Mouse (Mus musculus) heart, embryonic 16.5 days (tissue): ENCODE data around the gene Plcb2. TPM values are rescaled to one million over a fixed set of nuclear protein-coding genes. Genes with fewer than 3 reads are reported as not detected.

Source experiments
- ATAC-seq: fragments of 200-750 bp; cut with Nextera tagmentation; replicated peaks from 2 replicates; pipeline ENCODE4 v1.8.0; 2017; ENCODE audit warnings: moderate number of reproducible peaks; ENCODE audit not compliant: insufficient read depth, low FRiP score; ENCODE audit errors: extremely low read depth
- H3K27ac ChIP-seq: fragments of 300-500 bp; sonication (generic); 2 replicates; pipeline ENCODE4 v1.5.1; 2014; ENCODE audit warnings: mild to moderate bottlenecking, low read length, control low read depth, moderate library complexity
- H3K27me3 ChIP-seq: fragments of 300-500 bp; sonication (generic); 2 replicates; pipeline ENCODE4 v1.6.1; 2014; ENCODE audit warnings: low read length, mixed read lengths; ENCODE audit not compliant: control insufficient read depth, insufficient read depth
- H3K36me3 ChIP-seq: fragments of 300-500 bp; sonication (generic); 2 replicates; pipeline ENCODE4 v1.6.1; 2014; ENCODE audit not compliant: control insufficient read depth, insufficient read depth
- H3K4me1 ChIP-seq: fragments of 300-500 bp; sonication (generic); 2 replicates; pipeline ENCODE4 v1.6.1; 2014; ENCODE audit warnings: low read length, mixed read lengths; ENCODE audit not compliant: control insufficient read depth, insufficient read depth
- H3K4me2 ChIP-seq: fragments of 300-500 bp; sonication (generic); 2 replicates; pipeline ENCODE4 v1.6.1; 2014; ENCODE audit warnings: low read depth, mild to moderate bottlenecking, control low read depth, low read length
- H3K4me3 ChIP-seq: fragments of 300-500 bp; sonication (generic); 2 replicates; pipeline ENCODE4 v1.5.1; 2014; ENCODE audit warnings: mild to moderate bottlenecking, control low read depth, low read length
- H3K9ac ChIP-seq: fragments of 300-500 bp; sonication (generic); 2 replicates; pipeline ENCODE4 v1.6.1; 2014; ENCODE audit warnings: low read length, control low read depth
- H3K9me3 ChIP-seq: fragments of 300-500 bp; sonication (generic); replicated peaks from 2 replicates; pipeline ENCODE4 v1.6.1; 2016; ENCODE audit warnings: low read length; ENCODE audit not compliant: control insufficient read depth
- WGBS: fragments of 180-500 bp; shearing (Covaris S2); extraction: QIAGEN DNeasy Blood & Tissue Kit; methylation state at CpG from one replicate; pipeline ENCODE4 v1.1.7; 2014; 5-methylcytosine and 5-hydroxymethylcytosine counted together
- polyA plus RNA-seq: library from polyadenylated mRNA; unstranded; fragments of >200 nt; fragmentation: Nextera tagmentation; extraction: Ambion mirVana; gene quantifications from 2 replicates; pipeline ENCODE4 v1.2.1, GENCODE M21; 2015

Gene Plcb2
- polyA plus RNA-seq, 1 experiment from 2014 or later, result 3.4 TPM

- 22% methylated on average over 4 of the region's 4 CpGs for WGBS
- no peaks in the 10 kb centered on the region for H3K36me3 ChIP-seq
- peaks cover 2% of the 10 kb centered on the region; the same call in 1 of the 2 replicates for H3K27me3 ChIP-seq
- peak overlapping the region; percentile 17; the same call in 1 of the 2 replicates for H3K27ac ChIP-seq
- no peak overlapping the region for H3K4me2 ChIP-seq
- ATAC-seq, result 0 out of 2 replicates have a peak, but pooled peaks have one; percentile 3
- H3K9ac ChIP-seq, result peak overlapping the region; percentile 55; the same call in 1 of the 2 replicates
- H3K4me3 ChIP-seq, result no peak overlapping the region
- peaks cover 28% of the 10 kb centered on the region for H3K4me1 ChIP-seq
- no peaks in the 10 kb centered on the region for H3K9me3 ChIP-seq
Measured at GRCm38 (mm10) chr2:118729194-118729593, 956 bp upstream of the Plcb2 start.

GRCm38 (mm10) chr2:118727911-118728310 is 327 bp downstream of the Plcb2 start:
- Histone ChIP-seq H3K27ac (no peak overlapping the region), H3K9me3 (no peaks in the 10 kb centered on the region), H3K9ac (peak overlapping the region; percentile 44), H3K27me3 (peaks cover 2% of the 10 kb centered on the region; the same call in 1 of the 2 replicates), H3K36me3 (no peaks in the 10 kb centered on the region), H3K4me1 (peaks cover 28% of the 10 kb centered on the region), H3K4me2 (peak overlapping the region; percentile 47), H3K4me3 (peak overlapping the region; percentile 27)
- WGBS, result 29% methylated on average over 9 of the region's 9 CpGs
- ATAC-seq, result no peak

GRCm38 (mm10) chr2:118726873-118727272 is 1.4 kb downstream of the Plcb2 start:
- Histone ChIP-seq H3K36me3 (no peaks in the 10 kb centered on the region), H3K4me1 (peaks cover 28% of the 10 kb centered on the region), H3K27ac (no peak overlapping the region), H3K9ac (no peak overlapping the region), H3K4me3 (no peak overlapping the region), H3K9me3 (no peaks in the 10 kb centered on the region), H3K27me3 (no peaks in the 10 kb centered on the region), H3K4me2 (no peak overlapping the region)
- ATAC-seq, result no peak
- whole genome bisulfite sequencing, result 86% methylated on average over 2 of the region's 2 CpGs

GRCm38 (mm10) chr2:118725511-118725910 is 2.7 kb downstream of the Plcb2 start:
- Histone ChIP-seq H3K9me3 (no peaks in the 10 kb centered on the region), H3K4me3 (no peak overlapping the region), H3K27ac (no peak overlapping the region), H3K4me1 (peaks cover 26% of the 10 kb centered on the region), H3K9ac (no peak overlapping the region), H3K36me3 (no peaks in the 10 kb centered on the region), H3K27me3 (no peaks in the 10 kb centered on the region), H3K4me2 (no peak overlapping the region)
- WGBS, result 84% methylated on average over 4 of the region's 4 CpGs
- no peak for ATAC-seq

DNA sequence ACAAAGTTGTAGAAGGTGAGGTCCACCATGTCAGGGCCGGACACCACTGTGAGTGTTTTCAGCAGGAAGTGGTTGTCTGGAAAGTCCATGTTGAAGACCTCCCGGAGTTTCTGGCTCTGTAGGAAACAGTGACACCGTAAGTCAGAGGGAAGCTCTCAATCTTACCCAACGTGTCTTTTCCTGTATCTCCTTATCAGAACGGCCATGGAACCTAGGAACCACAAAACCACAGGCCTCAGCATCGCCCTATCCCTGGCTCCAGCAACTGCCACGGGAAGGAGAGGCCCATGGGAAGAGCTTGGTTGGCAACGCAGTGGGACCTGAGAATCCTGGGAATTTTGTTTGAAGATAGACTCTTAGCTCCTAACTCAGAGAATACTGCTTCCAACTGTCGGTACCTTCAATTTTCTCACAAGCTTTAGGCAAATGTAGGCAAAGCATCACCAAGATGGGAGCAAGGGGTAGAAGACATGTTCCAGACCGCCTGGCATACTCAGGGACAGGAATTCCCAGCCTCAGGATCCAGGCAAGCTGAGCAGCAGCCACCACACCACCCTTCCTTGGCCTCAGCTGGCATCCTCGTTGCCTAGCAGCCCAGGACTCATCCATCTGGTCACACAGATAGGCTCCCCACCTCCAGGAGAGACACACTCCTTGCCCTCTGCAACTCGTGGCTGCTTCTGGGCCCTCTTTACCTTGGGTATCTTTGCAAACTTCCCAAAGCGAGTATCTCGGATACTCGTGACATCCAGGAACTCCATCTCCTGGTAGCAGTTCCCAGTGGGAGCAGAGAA is 4.3 kb downstream of the Plcb2 start:
- no peak overlapping the region for H3K9ac ChIP-seq
- no peak overlapping the region for H3K4me3 ChIP-seq
- 74% methylated on average over 15 of the region's 15 CpGs for WGBS
- no peaks in the 10 kb centered on the region for H3K9me3 ChIP-seq
- H3K36me3 ChIP-seq, result no peaks in the 10 kb centered on the region
- no peak overlapping the region for H3K27ac ChIP-seq
- no peaks in the 10 kb centered on the region for H3K27me3 ChIP-seq
- ATAC-seq, result no peak
- peaks cover 11% of the 10 kb centered on the region for H3K4me1 ChIP-seq
- H3K4me2 ChIP-seq, result no peak overlapping the region

DNA sequence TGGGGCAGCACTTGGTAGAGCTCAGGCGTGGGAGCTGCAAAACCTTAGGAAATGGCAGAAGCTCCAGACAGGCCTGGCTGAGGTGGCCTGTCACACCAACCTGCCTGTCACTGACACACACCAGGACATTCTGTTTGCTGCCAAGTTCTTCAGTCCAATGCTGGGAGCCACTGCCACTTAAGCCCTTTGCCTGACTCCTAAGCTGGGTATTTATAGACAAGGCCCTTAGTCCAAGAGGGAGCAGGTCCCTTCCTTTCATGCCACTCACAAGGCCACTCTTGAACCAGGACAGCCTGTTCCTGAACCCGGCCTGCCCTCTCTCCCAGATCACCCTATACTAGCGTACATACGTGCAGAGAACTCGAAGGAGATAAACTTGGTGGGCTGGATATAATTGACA is 11.6 kb downstream of the Plcb2 start:
- Histone ChIP-seq H3K4me1 (peaks cover 26% of the 10 kb centered on the region), H3K4me2 (no peak overlapping the region), H3K9ac (peak overlapping the region; percentile 55), H3K36me3 (no peaks in the 10 kb centered on the region), H3K9me3 (no peaks in the 10 kb centered on the region), H3K27me3 (peaks cover 3% of the 10 kb centered on the region; the same call in 1 of the 2 replicates), H3K4me3 (no peak overlapping the region), H3K27ac (peak overlapping the region; percentile 96)
- WGBS, result 34% methylated on average over 5 of the region's 5 CpGs
- ATAC-seq, result peak; percentile 94

DNA sequence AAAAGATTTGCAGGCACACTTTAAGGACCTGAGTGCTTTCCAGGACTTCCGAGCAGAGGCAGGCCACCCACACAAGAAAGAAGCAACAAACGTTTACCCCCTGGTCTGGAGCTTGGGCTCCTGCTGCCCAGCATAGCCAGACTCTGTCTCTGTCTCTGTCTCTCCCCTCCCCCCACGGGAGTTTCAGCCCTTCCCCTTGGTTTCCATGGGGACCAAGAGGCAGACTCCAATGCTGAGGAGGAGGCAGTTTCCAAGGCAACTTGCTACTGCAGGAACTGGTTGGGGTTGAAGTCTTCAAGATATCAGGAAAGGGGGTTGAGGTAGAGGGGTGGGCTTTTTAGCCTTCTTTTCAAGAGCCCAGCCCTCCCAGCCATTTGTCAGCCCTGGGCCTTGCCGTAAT is 14.0 kb downstream of the Plcb2 start:
- no peak for ATAC-seq
- Histone ChIP-seq H3K4me1 (peaks cover 48% of the 10 kb centered on the region), H3K9me3 (no peaks in the 10 kb centered on the region), H3K4me3 (no peak overlapping the region), H3K36me3 (no peaks in the 10 kb centered on the region), H3K27ac (no peak overlapping the region), H3K27me3 (peaks cover 6% of the 10 kb centered on the region), H3K9ac (no peak overlapping the region), H3K4me2 (no peak overlapping the region)
- whole genome bisulfite sequencing, result 59% methylated on average over 4 of the region's 4 CpGs

DNA sequence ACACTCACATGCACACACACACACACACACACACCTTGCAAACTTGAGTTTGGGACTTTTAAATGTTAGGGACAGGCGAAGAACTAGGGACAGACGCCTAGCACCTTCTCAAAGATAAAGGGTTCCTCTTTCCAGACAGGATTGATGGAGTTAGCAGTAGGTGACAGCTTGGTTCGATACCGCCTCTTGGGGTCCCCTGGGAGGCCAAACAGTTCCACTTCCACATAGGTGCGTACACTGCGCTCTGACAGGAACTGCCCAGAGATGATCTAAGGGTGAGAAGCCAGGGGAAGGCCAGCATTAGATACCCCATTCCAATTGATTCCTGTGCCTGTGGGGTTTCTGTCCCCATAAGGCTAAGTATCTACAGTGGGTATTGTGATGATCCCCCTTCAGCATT is 14.6 kb downstream of the Plcb2 start:
- Histone ChIP-seq H3K4me3 (no peak overlapping the region), H3K9me3 (no peaks in the 10 kb centered on the region), H3K4me1 (peaks cover 49% of the 10 kb centered on the region), H3K27me3 (peaks cover 6% of the 10 kb centered on the region), H3K36me3 (no peaks in the 10 kb centered on the region), H3K4me2 (no peak overlapping the region), H3K27ac (no peak overlapping the region), H3K9ac (no peak overlapping the region)
- WGBS, result 94% methylated on average over 6 of the region's 6 CpGs
- no peak for ATAC-seq

- Histone ChIP-seq H3K9ac (peak overlapping the region; percentile 68), H3K4me2 (peak overlapping the region; percentile 74), H3K4me1 (peaks cover 46% of the 10 kb centered on the region), H3K27ac (no peak overlapping the region), H3K36me3 (no peaks in the 10 kb centered on the region), H3K4me3 (peak overlapping the region; percentile 47), H3K27me3 (peaks cover 12% of the 10 kb centered on the region), H3K9me3 (no peaks in the 10 kb centered on the region)
- peak; percentile 47 for ATAC-seq
- WGBS, result under 1% methylated on average over 36 of the region's 36 CpGs
Measured at GRCm38 (mm10) chr2:118711038-118711494, 17.2 kb downstream of the Plcb2 start.
